ENCODE assay signal across 10 mouse cellular contexts in genomic region chr9:114544754-114545393, GRCm38 (mm10). TPM values are rescaled to one million over a fixed set of nuclear protein-coding genes. Genes with fewer than 3 reads are reported as not detected.
DNase-seq lines count a peak whose midpoint lies in the region; ATAC-seq and TF ChIP-seq lines count a peak whose summit lies in the region.
"Had no signal": no experiment of that assay in that cellular context is flagged by ENCODE, and none has a peak within 500 bp of the region (broad histone marks: within the 10 kb centered on the region; RNA-seq: fewer than 3 reads in every experiment).

No protein-coding gene starts in this region.

- H3K27me3 ChIP-seq in kidney, adult 2 months (replicated peaks; ENCODE audit: control insufficient read depth, insufficient read depth, low read length), result no peaks in the 10 kb centered on the region
- H3K27me3 ChIP-seq in intestine, embryonic 14.5 days (replicated peaks; ENCODE audit: control insufficient read depth, insufficient read depth, low read length), result no peaks in the 10 kb centered on the region
- no peaks in the 10 kb centered on the region for H3K27me3 ChIP-seq in limb, embryonic 14.5 days (ENCODE audit: control insufficient read depth, insufficient read depth, low read length)
- H3K27me3 ChIP-seq in forebrain, embryonic 12.5 days, result peaks cover 44% of the 10 kb centered on the region
- H3K27me3 ChIP-seq: liver, embryonic 15.5 days had no signal

- H3K27ac ChIP-seq in kidney, adult 2 months (ENCODE audit: insufficient read depth, low read depth, low read length), result no peak overlapping the region
- no peak overlapping the region for H3K27ac ChIP-seq in intestine, embryonic 14.5 days (ENCODE audit: low read depth)
- H3K27ac ChIP-seq in limb, embryonic 14.5 days (replicated peaks; ENCODE audit: low read depth, low read length), result no peak overlapping the region
- H3K27ac ChIP-seq in forebrain, embryonic 12.5 days, result no peak overlapping the region
- H3K27ac ChIP-seq: liver, embryonic 15.5 days had no signal

- DNase-seq in kidney, adult 2 months, result peak; percentile 68
- no peak for DNase-seq in kidney, adult 11 months
- peak; percentile 71 for DNase-seq in brain, embryonic 14.5 days (ENCODE audit: low read depth)
- no peak for DNase-seq in intestine, embryonic 14.5 days (ENCODE audit: low spot score)
- DNase-seq in limb, embryonic 14.5 days (ENCODE audit: low spot score), result no peak
- DNase-seq in right cerebral cortex, postnatal 10 days (ENCODE audit: low spot score in 2 of 2), result no peak

- no peak overlapping the region for H3K4me3 ChIP-seq in kidney, adult 2 months (ENCODE audit: insufficient read depth, low read depth, low read length)
- H3K4me3 ChIP-seq in intestine, embryonic 14.5 days (ENCODE audit: low read depth, low read length), result no peak overlapping the region
- H3K4me3 ChIP-seq in limb, embryonic 14.5 days (replicated peaks; ENCODE audit: low read length), result no peak overlapping the region
- H3K4me3 ChIP-seq in forebrain, embryonic 12.5 days (replicated peaks), result no peak overlapping the region
- H3K4me3 ChIP-seq: liver, embryonic 15.5 days had no signal

- 51% methylated on average over 9 of the region's 9 CpGs for WGBS in kidney, adult 2 months
- WGBS in intestine, embryonic 14.5 days, result 33% methylated on average over 9 of the region's 9 CpGs
- 21% methylated on average over 9 of the region's 9 CpGs for WGBS in limb, embryonic 14.5 days
- WGBS in forebrain, embryonic 12.5 days, result 38% methylated on average over 9 of the region's 9 CpGs

- ATAC-seq in intestine, embryonic 14.5 days (replicated peaks; ENCODE audit: low FRiP score, low TSS enrichment, low read depth), result no peak
- ATAC-seq in limb, embryonic 14.5 days (ENCODE audit: low FRiP score, low read depth), result no peak; the same call in 1 of the 2 replicates
- no peak for ATAC-seq in forebrain, embryonic 12.5 days (ENCODE audit: low FRiP score)

- H3K9ac ChIP-seq in intestine, embryonic 14.5 days (ENCODE audit: low read length), result no peak overlapping the region
- H3K9ac ChIP-seq in limb, embryonic 14.5 days (ENCODE audit: low read depth, low read length, severe bottlenecking), result no peak overlapping the region
- no peak overlapping the region for H3K9ac ChIP-seq in forebrain, embryonic 12.5 days
- H3K9ac ChIP-seq: liver, embryonic 15.5 days had no signal

- TF ChIP-seq POLR2A in kidney, adult 2 months (IDR thresholded peaks at IDR 0.05; ENCODE audit: low read depth, low read length), result no peak
- TF ChIP-seq POLR2A in brain, embryonic 14.5 days (IDR thresholded peaks at IDR 0.05; ENCODE audit: borderline replicate concordance, extremely low read depth, insufficient read depth, insufficient read length, poor library complexity, severe bottlenecking), result no peak
- no peak for TF ChIP-seq POLR2A in limb, embryonic 14.5 days (IDR thresholded peaks at IDR 0.05; ENCODE audit: borderline replicate concordance, extremely low read depth, insufficient read depth, insufficient read length)

- TF ChIP-seq CTCF in kidney, adult 2 months (conservative IDR thresholded peaks at IDR 0.05; ENCODE audit: insufficient read depth, insufficient read length, low read depth, low read length), result no peak
- TF ChIP-seq CTCF in brain, embryonic 14.5 days (IDR thresholded peaks at IDR 0.05; ENCODE audit: borderline replicate concordance, extremely low read depth, insufficient read depth, insufficient read length), result no peak

- H3K9me3 ChIP-seq in intestine, embryonic 14.5 days (ENCODE audit: control insufficient read depth, low read length), result no peaks in the 10 kb centered on the region
- H3K9me3 ChIP-seq in limb, embryonic 14.5 days (ENCODE audit: control insufficient read depth, low read length), result no peaks in the 10 kb centered on the region
- no peaks in the 10 kb centered on the region for H3K9me3 ChIP-seq in forebrain, embryonic 12.5 days
- H3K9me3 ChIP-seq: liver, embryonic 15.5 days had no signal

- H3K4me2 ChIP-seq in intestine, embryonic 14.5 days (ENCODE audit: low read length), result 0 out of 2 replicates have a peak overlapping the region, but pooled peaks have one; percentile 5
- H3K4me2 ChIP-seq in limb, embryonic 14.5 days (replicated peaks; ENCODE audit: low read depth, low read length, severe bottlenecking), result peak overlapping the region; percentile 25; the same call in 1 of the 2 replicates
- H3K4me2 ChIP-seq in forebrain, embryonic 12.5 days, result no peak overlapping the region
- H3K4me2 ChIP-seq: liver, embryonic 15.5 days had no signal

- no peaks in the 10 kb centered on the region for H3K36me3 ChIP-seq in kidney, adult 2 months (ENCODE audit: control insufficient read depth, insufficient read depth, low read length)
- no peaks in the 10 kb centered on the region for H3K36me3 ChIP-seq in intestine, embryonic 14.5 days (ENCODE audit: control insufficient read depth, insufficient read depth, low read length)
- H3K36me3 ChIP-seq in limb, embryonic 14.5 days (ENCODE audit: control insufficient read depth, insufficient read depth, low read length), result no peaks in the 10 kb centered on the region
- no peaks in the 10 kb centered on the region for H3K36me3 ChIP-seq in forebrain, embryonic 12.5 days (replicated peaks)
- H3K36me3 ChIP-seq: liver, embryonic 15.5 days had no signal

- peaks cover 14% of the 10 kb centered on the region for H3K4me1 ChIP-seq in kidney, adult 2 months (ENCODE audit: control insufficient read depth, insufficient read depth, low read length)
- H3K4me1 ChIP-seq in intestine, embryonic 14.5 days (replicated peaks; ENCODE audit: control insufficient read depth, insufficient read depth, low read length), result peaks cover 33% of the 10 kb centered on the region
- H3K4me1 ChIP-seq in limb, embryonic 14.5 days (ENCODE audit: control insufficient read depth, insufficient read depth, low read length), result peaks cover 19% of the 10 kb centered on the region
- H3K4me1 ChIP-seq in forebrain, embryonic 12.5 days, result peaks cover 55% of the 10 kb centered on the region

RNA-seq across cellular contexts. Expression of gene Trim71, which starts 19.3 kb away (rescaled TPM):
- 0.01 and 0.05 TPM in 2 replicates for polyA plus RNA-seq in kidney, adult 2 months (2012; rRNA removed)
- polyA plus RNA-seq in brain, embryonic 14.5 days (2012; rRNA removed), result 0.13 and 0.31 TPM in 2 replicates
- 2.7 and 2.9 TPM in 2 replicates for polyA plus RNA-seq in intestine, embryonic 14.5 days (2014; fragmentation: Nextera tagmentation; extraction: Ambion mirVana)
- 0.33 and 0.50 TPM in 2 replicates for polyA plus RNA-seq in limb, embryonic 14.5 days (2012; rRNA removed)
- 0.26 TPM in 2 replicates for polyA plus RNA-seq in limb, embryonic 14.5 days (2014; fragmentation: Nextera tagmentation; extraction: Ambion mirVana)
- 0.36 and 0.52 TPM in 2 replicates for polyA plus RNA-seq in forebrain, embryonic 12.5 days (2016; fragmentation: Nextera tagmentation; extraction: Ambion mirVana)
- polyA plus RNA-seq: heart, postnatal 0 days; small intestine, adult 2 months had no signal

RNA-seq across cellular contexts. Expression of gene C130032M10Rik, which starts 29.4 kb away (rescaled TPM):
- polyA plus RNA-seq in kidney, adult 2 months (2012; rRNA removed), result not detected in 2 replicates
- polyA plus RNA-seq in brain, embryonic 14.5 days (2012; rRNA removed), result not detected in 2 replicates
- 0.46 TPM in 1 of 2 replicates, not detected in the other for polyA plus RNA-seq in intestine, embryonic 14.5 days (2014; fragmentation: Nextera tagmentation; extraction: Ambion mirVana)
- polyA plus RNA-seq in limb, embryonic 14.5 days (2012; rRNA removed), result 1.9 and 2.0 TPM in 2 replicates
- polyA plus RNA-seq in limb, embryonic 14.5 days (2014; fragmentation: Nextera tagmentation; extraction: Ambion mirVana), result 1.3 and 3.4 TPM in 2 replicates
- polyA plus RNA-seq in forebrain, embryonic 12.5 days (2016; fragmentation: Nextera tagmentation; extraction: Ambion mirVana), result not detected in 2 replicates
- polyA plus RNA-seq: liver, embryonic 15.5 days; small intestine, adult 2 months had no signal

RNA-seq across cellular contexts. Expression of gene Ccr4, which starts 40.2 kb away (rescaled TPM):
- polyA plus RNA-seq in kidney, adult 2 months (2012; rRNA removed), result 0.20 and 0.53 TPM in 2 replicates
- 0.05 TPM in 1 of 2 replicates, not detected in the other for polyA plus RNA-seq in brain, embryonic 14.5 days (2012; rRNA removed)
- 0.08 TPM in 2 replicates for polyA plus RNA-seq in intestine, embryonic 14.5 days (2014; fragmentation: Nextera tagmentation; extraction: Ambion mirVana)
- polyA plus RNA-seq in limb, embryonic 14.5 days (2012; rRNA removed), result 1.2 and 2.5 TPM in 2 replicates
- 1.2 and 2.7 TPM in 2 replicates for polyA plus RNA-seq in limb, embryonic 14.5 days (2014; fragmentation: Nextera tagmentation; extraction: Ambion mirVana)
- polyA plus RNA-seq in forebrain, embryonic 12.5 days (2016; fragmentation: Nextera tagmentation; extraction: Ambion mirVana), result not detected in 2 replicates
- polyA plus RNA-seq: heart, postnatal 0 days; liver, embryonic 15.5 days had no signal

Comparison
In these comparisons a context has a peak if more than half of its experiments do, and no peak if none do; other contexts are left out.
1. DNase-seq: peak in kidney, adult 2 months (single experiment) and brain, embryonic 14.5 days (single experiment); none in kidney, adult 11 months (single experiment), intestine, embryonic 14.5 days (single experiment), limb, embryonic 14.5 days (single experiment) and right cerebral cortex, postnatal 10 days (0 of 2).